Mouse (Mus musculus): Measurements from ENCODE around the gene Akirin2. TPM values are rescaled to one million over a fixed set of nuclear protein-coding genes. Genes with fewer than 3 reads are reported as not detected.
"Not testable (repeated sequence)": the region's sequence is repeated elsewhere in the genome, so short reads cannot be mapped to it uniquely, and the experiment has no call there.

Akirin2 gene
- polyA plus RNA-seq, 1 experiment, result 108 TPM

DNA sequence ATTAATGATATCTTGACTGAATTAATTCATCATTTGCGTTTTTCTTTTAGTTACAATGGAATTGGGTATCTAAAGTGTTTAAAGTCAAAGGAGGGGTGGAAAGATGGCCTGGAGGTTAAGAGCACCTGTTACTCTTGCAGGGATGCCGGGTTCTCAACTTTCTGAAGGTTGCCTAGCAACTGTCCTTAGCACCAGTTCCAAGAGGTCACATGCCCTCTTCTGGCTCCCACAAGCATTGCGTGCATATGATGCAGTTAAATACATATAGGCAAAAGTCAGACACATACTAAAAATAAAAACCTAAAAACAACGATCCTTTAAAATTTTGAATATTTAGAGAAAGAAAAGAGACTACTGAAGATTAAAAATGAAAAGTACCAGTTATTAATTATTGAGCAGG, 10.2 kb downstream of the Akirin2 start:
- Histone ChIP-seq H3K4me1 (ENCODE audit: control insufficient read depth, insufficient read depth, low read length) (no peaks in the 10 kb centered on the region; the same call in 1 of the 2 replicates), H3K27ac (ENCODE audit: control insufficient read depth, insufficient read depth, low read depth, low read length) (no peak overlapping the region), H3K27me3 (ENCODE audit: control insufficient read depth, insufficient read depth, low read length) (no peaks in the 10 kb centered on the region), H3K4me3 (ENCODE audit: control insufficient read depth, low read depth, low read length) (no peak overlapping the region), H3K36me3 (ENCODE audit: control insufficient read depth, insufficient read depth, low read length) (no peaks in the 10 kb centered on the region)
- TF ChIP-seq POLR2A (IDR thresholded peaks at IDR 0.05; ENCODE audit: control insufficient read depth, low read depth, low read length) (no peak), CTCF (IDR thresholded peaks at IDR 0.05; ENCODE audit: control insufficient read depth, insufficient read depth, insufficient replicate concordance, low read depth, low read length) (no peak)

- Histone ChIP-seq H3K27me3 (ENCODE audit: control insufficient read depth, insufficient read depth, low read length) (no peaks in the 10 kb centered on the region), H3K27ac (ENCODE audit: control insufficient read depth, insufficient read depth, low read depth, low read length) (no peak overlapping the region), H3K4me1 (ENCODE audit: control insufficient read depth, insufficient read depth, low read length) (no peaks in the 10 kb centered on the region), H3K36me3 (ENCODE audit: control insufficient read depth, insufficient read depth, low read length) (no peaks in the 10 kb centered on the region), H3K4me3 (ENCODE audit: control insufficient read depth, low read depth, low read length) (no peak overlapping the region)
- no peak for TF ChIP-seq CTCF (IDR thresholded peaks at IDR 0.05; ENCODE audit: control insufficient read depth, insufficient read depth, insufficient replicate concordance, low read depth, low read length)
- no peak for TF ChIP-seq POLR2A (IDR thresholded peaks at IDR 0.05; ENCODE audit: control insufficient read depth, low read depth, low read length)
Observed at GRCm38 (mm10) chr4:34566226-34566625, 15.5 kb downstream of the Akirin2 start.

- Histone ChIP-seq H3K4me1 (ENCODE audit: control insufficient read depth, insufficient read depth, low read length) (no peaks in the 10 kb centered on the region), H3K27ac (ENCODE audit: control insufficient read depth, insufficient read depth, low read depth, low read length) (no peak overlapping the region), H3K36me3 (ENCODE audit: control insufficient read depth, insufficient read depth, low read length) (no peaks in the 10 kb centered on the region), H3K27me3 (ENCODE audit: control insufficient read depth, insufficient read depth, low read length) (no peaks in the 10 kb centered on the region), H3K4me3 (ENCODE audit: control insufficient read depth, low read depth, low read length) (no peak overlapping the region)
- TF ChIP-seq CTCF (IDR thresholded peaks at IDR 0.05; ENCODE audit: control insufficient read depth, insufficient read depth, insufficient replicate concordance, low read depth, low read length) (no peak), POLR2A (IDR thresholded peaks at IDR 0.05; ENCODE audit: control insufficient read depth, low read depth, low read length) (no peak)
Observed at GRCm38 (mm10) chr4:34572876-34573275, 22.1 kb downstream of the Akirin2 start.

- Histone ChIP-seq H3K4me3 (ENCODE audit: control insufficient read depth, low read depth, low read length) (no peak overlapping the region), H3K36me3 (ENCODE audit: control insufficient read depth, insufficient read depth, low read length) (no peaks in the 10 kb centered on the region), H3K4me1 (ENCODE audit: control insufficient read depth, insufficient read depth, low read length) (no peaks in the 10 kb centered on the region), H3K27ac (ENCODE audit: control insufficient read depth, insufficient read depth, low read depth, low read length) (no peak overlapping the region), H3K27me3 (ENCODE audit: control insufficient read depth, insufficient read depth, low read length) (no peaks in the 10 kb centered on the region)
- TF ChIP-seq POLR2A (IDR thresholded peaks at IDR 0.05; ENCODE audit: control insufficient read depth, low read depth, low read length) (no peak), CTCF (IDR thresholded peaks at IDR 0.05; ENCODE audit: control insufficient read depth, insufficient read depth, insufficient replicate concordance, low read depth, low read length) (no peak)
Observed at GRCm38 (mm10) chr4:34577028-34577427, 26.3 kb downstream of the Akirin2 start.

DNA sequence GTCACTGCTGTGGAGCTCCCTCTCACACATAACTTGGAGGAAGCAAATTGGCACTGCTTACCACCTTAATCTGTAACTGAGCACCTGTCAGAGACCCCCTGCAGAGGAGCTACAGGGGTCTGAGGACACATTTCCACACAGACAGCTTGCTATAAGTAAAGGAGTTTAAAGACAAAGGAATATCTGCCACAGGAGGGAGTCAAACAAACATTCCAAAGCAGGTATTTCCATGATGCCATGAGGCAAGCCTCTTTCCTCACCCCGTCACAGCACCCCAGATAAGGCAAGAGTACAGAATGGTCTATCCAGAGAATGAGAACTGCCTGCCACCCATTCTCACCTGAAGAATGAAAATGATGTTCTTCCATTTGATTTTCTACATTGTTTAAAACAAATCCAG, 28.5 kb downstream of the Akirin2 start:
- H3K4me3 ChIP-seq (ENCODE audit: control insufficient read depth, low read depth, low read length), result no peak overlapping the region
- TF ChIP-seq POLR2A (IDR thresholded peaks at IDR 0.05; ENCODE audit: control insufficient read depth, low read depth, low read length) (no peak), CTCF (IDR thresholded peaks at IDR 0.05; ENCODE audit: control insufficient read depth, insufficient read depth, insufficient replicate concordance, low read depth, low read length) (no peak)
- no peaks in the 10 kb centered on the region for H3K4me1 ChIP-seq (ENCODE audit: control insufficient read depth, insufficient read depth, low read length)
- no peak overlapping the region for H3K27ac ChIP-seq (ENCODE audit: control insufficient read depth, insufficient read depth, low read depth, low read length)
- H3K36me3 ChIP-seq (ENCODE audit: control insufficient read depth, insufficient read depth, low read length), result no peaks in the 10 kb centered on the region
- no peaks in the 10 kb centered on the region for H3K27me3 ChIP-seq (ENCODE audit: control insufficient read depth, insufficient read depth, low read length)

DNA sequence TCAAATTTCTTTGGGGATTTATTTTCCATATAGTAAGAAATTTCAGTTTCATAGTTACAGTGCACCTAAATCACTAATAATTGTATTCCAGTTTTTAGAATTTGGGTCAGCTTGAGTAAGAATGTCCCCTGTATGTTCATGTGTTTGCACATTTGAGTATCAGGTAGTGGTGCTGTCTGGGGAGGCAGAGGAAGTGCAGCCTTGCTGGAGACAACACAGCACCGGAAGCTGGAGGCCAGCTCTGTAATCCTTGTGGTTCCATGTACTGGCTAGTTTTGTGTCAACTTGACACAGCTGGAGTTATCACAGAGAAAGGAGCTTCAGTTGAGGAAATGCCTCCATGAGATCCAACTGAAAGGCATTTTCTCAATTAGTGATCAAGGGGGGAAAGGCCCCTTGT, 30.8 kb downstream of the Akirin2 start:
- H3K27me3 ChIP-seq (ENCODE audit: control insufficient read depth, insufficient read depth, low read length); H3K4me3 ChIP-seq (ENCODE audit: control insufficient read depth, low read depth, low read length); H3K36me3 ChIP-seq (ENCODE audit: control insufficient read depth, insufficient read depth, low read length); H3K27ac ChIP-seq (ENCODE audit: control insufficient read depth, insufficient read depth, low read depth, low read length); H3K4me1 ChIP-seq (ENCODE audit: control insufficient read depth, insufficient read depth, low read length): not testable (repeated sequence)

GRCm38 (mm10) chr4:34581990-34582389, 31.3 kb downstream of the Akirin2 start:
- TF ChIP-seq CTCF (IDR thresholded peaks at IDR 0.05; ENCODE audit: control insufficient read depth, insufficient read depth, insufficient replicate concordance, low read depth, low read length) (no peak), POLR2A (IDR thresholded peaks at IDR 0.05; ENCODE audit: control insufficient read depth, low read depth, low read length) (no peak)
- Histone ChIP-seq H3K4me3 (ENCODE audit: control insufficient read depth, low read depth, low read length) (no peak overlapping the region), H3K27me3 (ENCODE audit: control insufficient read depth, insufficient read depth, low read length) (no peaks in the 10 kb centered on the region), H3K36me3 (ENCODE audit: control insufficient read depth, insufficient read depth, low read length) (no peaks in the 10 kb centered on the region), H3K4me1 (ENCODE audit: control insufficient read depth, insufficient read depth, low read length) (no peaks in the 10 kb centered on the region), H3K27ac (ENCODE audit: control insufficient read depth, insufficient read depth, low read depth, low read length) (no peak overlapping the region)

- TF ChIP-seq CTCF (IDR thresholded peaks at IDR 0.05; ENCODE audit: control insufficient read depth, insufficient read depth, insufficient replicate concordance, low read depth, low read length) (no peak), POLR2A (IDR thresholded peaks at IDR 0.05; ENCODE audit: control insufficient read depth, low read depth, low read length) (no peak)
- Histone ChIP-seq H3K4me3 (ENCODE audit: control insufficient read depth, low read depth, low read length) (no peak overlapping the region), H3K27ac (ENCODE audit: control insufficient read depth, insufficient read depth, low read depth, low read length) (no peak overlapping the region), H3K36me3 (ENCODE audit: control insufficient read depth, insufficient read depth, low read length) (no peaks in the 10 kb centered on the region), H3K27me3 (ENCODE audit: control insufficient read depth, insufficient read depth, low read length) (no peaks in the 10 kb centered on the region), H3K4me1 (ENCODE audit: control insufficient read depth, insufficient read depth, low read length) (no peaks in the 10 kb centered on the region; the same call in 1 of the 2 replicates)
Observed at GRCm38 (mm10) chr4:34582476-34582875, 31.7 kb downstream of the Akirin2 start.
